Mouse (Mus musculus): ENCODE results near the gene Tex50. TPM values are rescaled to one million over a fixed set of nuclear protein-coding genes. Genes with fewer than 3 reads are reported as not detected.
"Not testable (repeated sequence)": the region's sequence is repeated elsewhere in the genome, so short reads cannot be mapped to it uniquely, and the experiment has no call there.

Tex50 gene
- 0.20 and 0.31 TPM in 2 replicates for polyA plus RNA-seq (2015; fragmentation: Nextera tagmentation; extraction: Ambion mirVana)

DNA sequence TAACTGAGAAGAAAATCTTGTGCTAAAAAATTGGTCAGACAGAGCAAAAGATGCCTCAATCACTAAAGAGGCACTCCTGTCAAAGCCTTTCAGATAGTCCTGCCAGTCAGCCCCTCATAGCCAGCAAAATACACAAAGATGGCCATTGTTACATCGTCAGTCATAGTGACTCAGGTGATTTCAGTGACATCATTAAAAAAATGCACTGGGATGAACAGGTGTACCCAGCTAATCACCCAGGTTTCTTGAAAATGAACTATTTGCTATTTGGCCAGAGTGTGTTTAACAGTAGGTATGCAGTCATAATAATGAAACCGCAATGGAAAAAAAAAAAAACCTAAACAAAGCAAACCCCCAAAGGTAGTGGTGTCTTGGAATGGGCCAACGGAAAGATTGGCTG lies at the start of gene Tex50:
TSS of gene Tex50 (minus strand) at position 101 of the 400 bp plus-strand sequence.
- no peak within 1 kb of the TSS for H3K9ac ChIP-seq (ENCODE audit: low read length)
- peaks cover 3% of the 10 kb centered on the region; the same call in 1 of the 2 replicates for H3K9me3 ChIP-seq (replicated peaks; ENCODE audit: control insufficient read depth, low read length)
- no peak for ATAC-seq (replicated peaks; ENCODE audit: extremely low read depth, insufficient read depth, low FRiP score)
- H3K4me3 ChIP-seq (ENCODE audit: low read length): no peak within 1 kb of the TSS
- H3K27ac ChIP-seq (ENCODE audit: low read length): no peak within 1 kb of the TSS
- no peaks in the 10 kb centered on the region for H3K27me3 ChIP-seq (ENCODE audit: control insufficient read depth, insufficient read depth, low read length)
- 85% methylated on average over 3 of the region's 3 CpGs for WGBS
- H3K4me1 ChIP-seq (ENCODE audit: control insufficient read depth, insufficient read depth, low read length): no peaks in the 10 kb centered on the region
- H3K36me3 ChIP-seq (ENCODE audit: control insufficient read depth, insufficient read depth): no peaks in the 10 kb centered on the region
- H3K4me2 ChIP-seq (ENCODE audit: low read depth, low read length): no peak within 1 kb of the TSS

DNA sequence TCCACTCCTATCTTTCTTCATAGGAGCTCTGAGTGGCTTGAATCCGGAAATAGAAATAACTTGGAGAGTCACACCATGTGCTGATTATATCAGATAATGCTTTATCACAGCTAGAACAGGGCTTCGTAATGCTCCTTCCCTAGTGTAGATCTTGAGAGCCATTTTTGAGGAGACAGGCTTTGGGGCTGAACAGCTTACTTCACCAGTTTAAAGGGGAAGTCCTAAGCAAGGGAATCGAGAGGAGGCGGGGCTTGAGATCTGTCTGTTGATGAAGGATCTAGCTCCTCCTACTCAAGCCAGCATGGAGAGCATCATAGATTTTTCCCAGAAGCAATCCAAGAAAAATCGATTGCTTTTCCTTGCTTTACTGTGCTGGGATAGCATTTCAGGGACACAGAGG lies 40.7 kb upstream of the Tex50 start:
- Histone ChIP-seq H3K36me3 (ENCODE audit: control insufficient read depth, insufficient read depth) (no peaks in the 10 kb centered on the region), H3K4me2 (ENCODE audit: low read depth, low read length) (no peak overlapping the region), H3K27me3 (ENCODE audit: control insufficient read depth, insufficient read depth, low read length) (no peaks in the 10 kb centered on the region), H3K4me1 (ENCODE audit: control insufficient read depth, insufficient read depth, low read length) (peaks cover 7% of the 10 kb centered on the region; the same call in 1 of the 2 replicates), H3K9ac (ENCODE audit: low read length) (no peak overlapping the region), H3K4me3 (ENCODE audit: low read length) (no peak overlapping the region), H3K27ac (ENCODE audit: low read length) (no peak overlapping the region), H3K9me3 (replicated peaks; ENCODE audit: control insufficient read depth, low read length) (no peaks in the 10 kb centered on the region)
- 58% methylated on average over 5 of the region's 5 CpGs for WGBS
- ATAC-seq (replicated peaks; ENCODE audit: extremely low read depth, insufficient read depth, low FRiP score): no peak

GRCm38 (mm10) chr1:161196364-161196763 lies 37.2 kb upstream of the Tex50 start:
- H3K9me3 ChIP-seq (replicated peaks; ENCODE audit: control insufficient read depth, low read length); H3K9ac ChIP-seq (ENCODE audit: low read length); H3K4me1 ChIP-seq (ENCODE audit: control insufficient read depth, insufficient read depth, low read length); H3K36me3 ChIP-seq (ENCODE audit: control insufficient read depth, insufficient read depth); ATAC-seq (replicated peaks; ENCODE audit: extremely low read depth, insufficient read depth, low FRiP score); H3K27me3 ChIP-seq (ENCODE audit: control insufficient read depth, insufficient read depth, low read length): not testable (repeated sequence)
- Histone ChIP-seq H3K27ac (ENCODE audit: low read length) (peak overlapping the region; percentile 74; the same call in 1 of the 2 replicates), H3K4me2 (ENCODE audit: low read depth, low read length) (peak overlapping the region; percentile 88), H3K4me3 (ENCODE audit: low read length) (peak overlapping the region; percentile 70)
- WGBS: 48% methylated on average over 11 of the region's 11 CpGs

- H3K4me2 ChIP-seq (ENCODE audit: low read depth, low read length): peak overlapping the region; percentile 88
- H3K4me3 ChIP-seq (ENCODE audit: low read length): peak overlapping the region; percentile 70
- H3K27me3 ChIP-seq (ENCODE audit: control insufficient read depth, insufficient read depth, low read length): no peaks in the 10 kb centered on the region; the same call in 1 of the 2 replicates
- H3K4me1 ChIP-seq (ENCODE audit: control insufficient read depth, insufficient read depth, low read length): peaks cover 7% of the 10 kb centered on the region; the same call in 1 of the 2 replicates
- H3K9me3 ChIP-seq (replicated peaks; ENCODE audit: control insufficient read depth, low read length): no peaks in the 10 kb centered on the region
- peak; percentile 98 for ATAC-seq (replicated peaks; ENCODE audit: extremely low read depth, insufficient read depth, low FRiP score)
- H3K27ac ChIP-seq (ENCODE audit: low read length): peak overlapping the region; percentile 74
- no peaks in the 10 kb centered on the region for H3K36me3 ChIP-seq (ENCODE audit: control insufficient read depth, insufficient read depth)
- WGBS: under 1% methylated on average over 16 of the region's 16 CpGs
- H3K9ac ChIP-seq (ENCODE audit: low read length): peak overlapping the region; percentile 75
Observed at GRCm38 (mm10) chr1:161195541-161196351, 36.6 kb upstream of the Tex50 start.

- 69% methylated on average over 9 of the region's 9 CpGs for WGBS
- no peak overlapping the region for H3K4me2 ChIP-seq (ENCODE audit: low read depth, low read length)
- no peaks in the 10 kb centered on the region for H3K36me3 ChIP-seq (ENCODE audit: control insufficient read depth, insufficient read depth)
- H3K4me3 ChIP-seq (ENCODE audit: low read length): no peak overlapping the region
- ATAC-seq (replicated peaks; ENCODE audit: extremely low read depth, insufficient read depth, low FRiP score): no peak
- peaks cover 3% of the 10 kb centered on the region; the same call in 1 of the 2 replicates for H3K4me1 ChIP-seq (ENCODE audit: control insufficient read depth, insufficient read depth, low read length)
- no peaks in the 10 kb centered on the region; the same call in 1 of the 2 replicates for H3K27me3 ChIP-seq (ENCODE audit: control insufficient read depth, insufficient read depth, low read length)
- H3K27ac ChIP-seq (ENCODE audit: low read length): no peak overlapping the region
- H3K9me3 ChIP-seq (replicated peaks; ENCODE audit: control insufficient read depth, low read length): 0 out of 2 replicates have a peak, but pooled peaks cover 2% of the 10 kb centered on the region
- no peak overlapping the region for H3K9ac ChIP-seq (ENCODE audit: low read length)
Observed at GRCm38 (mm10) chr1:161190253-161190910, 31.3 kb upstream of the Tex50 start.

GRCm38 (mm10) chr1:161185431-161185830 lies 26.3 kb upstream of the Tex50 start:
- no peaks in the 10 kb centered on the region for H3K4me1 ChIP-seq (ENCODE audit: control insufficient read depth, insufficient read depth, low read length)
- no peak overlapping the region for H3K4me3 ChIP-seq (ENCODE audit: low read length)
- H3K9ac ChIP-seq (ENCODE audit: low read length): no peak overlapping the region
- 0 out of 2 replicates have a peak, but pooled peaks cover 2% of the 10 kb centered on the region for H3K9me3 ChIP-seq (replicated peaks; ENCODE audit: control insufficient read depth, low read length)
- no peaks in the 10 kb centered on the region for H3K27me3 ChIP-seq (ENCODE audit: control insufficient read depth, insufficient read depth, low read length)
- no peak for ATAC-seq (replicated peaks; ENCODE audit: extremely low read depth, insufficient read depth, low FRiP score)
- WGBS: 80% methylated on average over 3 of the region's 3 CpGs
- no peak overlapping the region for H3K27ac ChIP-seq (ENCODE audit: low read length)
- no peaks in the 10 kb centered on the region for H3K36me3 ChIP-seq (ENCODE audit: control insufficient read depth, insufficient read depth)
- no peak overlapping the region for H3K4me2 ChIP-seq (ENCODE audit: low read depth, low read length)

DNA sequence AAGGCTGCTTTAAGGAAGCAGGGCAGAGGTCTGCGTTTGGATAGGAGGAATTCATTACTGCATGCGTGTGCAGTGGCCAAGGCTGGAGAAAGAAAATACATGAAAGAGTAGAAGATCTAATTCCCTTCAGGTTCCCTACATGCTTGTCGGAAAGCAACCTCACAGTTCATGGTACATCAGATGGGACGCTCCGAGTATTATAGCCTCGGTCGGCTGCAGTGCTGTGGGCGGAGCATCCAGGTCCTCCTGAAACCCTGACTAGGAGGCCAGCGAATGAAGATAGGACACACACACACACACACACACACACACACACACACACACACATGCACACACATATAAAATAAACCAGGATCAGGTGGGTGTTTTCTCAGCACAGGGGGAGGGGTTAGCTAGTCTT lies 24.6 kb upstream of the Tex50 start:
- H3K9me3 ChIP-seq (replicated peaks; ENCODE audit: control insufficient read depth, low read length): peaks cover 6% of the 10 kb centered on the region

GRCm38 (mm10) chr1:161182386-161182785 lies 23.3 kb upstream of the Tex50 start:
- 75% methylated on average over 9 of the region's 9 CpGs for WGBS
- no peaks in the 10 kb centered on the region for H3K27me3 ChIP-seq (ENCODE audit: control insufficient read depth, insufficient read depth, low read length)
- peaks cover 8% of the 10 kb centered on the region for H3K9me3 ChIP-seq (replicated peaks; ENCODE audit: control insufficient read depth, low read length)
- no peaks in the 10 kb centered on the region for H3K4me1 ChIP-seq (ENCODE audit: control insufficient read depth, insufficient read depth, low read length)
- no peak overlapping the region for H3K9ac ChIP-seq (ENCODE audit: low read length)
- H3K27ac ChIP-seq (ENCODE audit: low read length): no peak overlapping the region
- ATAC-seq (replicated peaks; ENCODE audit: extremely low read depth, insufficient read depth, low FRiP score): no peak
- no peak overlapping the region for H3K4me2 ChIP-seq (ENCODE audit: low read depth, low read length)
- H3K4me3 ChIP-seq (ENCODE audit: low read length): no peak overlapping the region
- H3K36me3 ChIP-seq (ENCODE audit: control insufficient read depth, insufficient read depth): no peaks in the 10 kb centered on the region

More for the DNA sequence above, 24.6 kb upstream of the Tex50 start:
- no peak overlapping the region for H3K9ac ChIP-seq (ENCODE audit: low read length)
- peak overlapping the region; percentile 15; the same call in 1 of the 2 replicates for H3K4me2 ChIP-seq (ENCODE audit: low read depth, low read length)
- H3K27ac ChIP-seq (ENCODE audit: low read length): no peak overlapping the region
- no peak for ATAC-seq (replicated peaks; ENCODE audit: extremely low read depth, insufficient read depth, low FRiP score)
- no peak overlapping the region for H3K4me3 ChIP-seq (ENCODE audit: low read length)
- WGBS: 58% methylated on average over 9 of the region's 9 CpGs
- H3K36me3 ChIP-seq (ENCODE audit: control insufficient read depth, insufficient read depth): no peaks in the 10 kb centered on the region
- H3K4me1 ChIP-seq (ENCODE audit: control insufficient read depth, insufficient read depth, low read length): no peaks in the 10 kb centered on the region
- H3K27me3 ChIP-seq (ENCODE audit: control insufficient read depth, insufficient read depth, low read length): no peaks in the 10 kb centered on the region

- 55% methylated on average over 8 of the region's 8 CpGs for WGBS
- no peak overlapping the region for H3K4me3 ChIP-seq (ENCODE audit: low read length)
Observed at GRCm38 (mm10) chr1:161180674-161181073, 21.6 kb upstream of the Tex50 start.

More at GRCm38 (mm10) chr1:161180674-161181073, 21.6 kb upstream of the Tex50 start:
- Histone ChIP-seq H3K9ac (ENCODE audit: low read length) (no peak overlapping the region), H3K4me2 (ENCODE audit: low read depth, low read length) (no peak overlapping the region), H3K9me3 (replicated peaks; ENCODE audit: control insufficient read depth, low read length) (peaks cover 8% of the 10 kb centered on the region), H3K4me1 (ENCODE audit: control insufficient read depth, insufficient read depth, low read length) (no peaks in the 10 kb centered on the region), H3K27ac (ENCODE audit: low read length) (no peak overlapping the region), H3K36me3 (ENCODE audit: control insufficient read depth, insufficient read depth) (no peaks in the 10 kb centered on the region), H3K27me3 (ENCODE audit: control insufficient read depth, insufficient read depth, low read length) (no peaks in the 10 kb centered on the region)
- no peak for ATAC-seq (replicated peaks; ENCODE audit: extremely low read depth, insufficient read depth, low FRiP score)

Data from heart, embryonic 16.5 days (tissue).